Mouse (Mus musculus): ENCODE data around the gene Zbed4. TPM values are rescaled to one million over a fixed set of nuclear protein-coding genes. Genes with fewer than 3 reads are reported as not detected.
"Not testable (repeated sequence)": the region's sequence is repeated elsewhere in the genome, so short reads cannot be mapped to it uniquely, and the experiment has no call there.

The Zbed4 gene
- polyA plus RNA-seq, 1 experiment from 2014 or later, result 18.9 TPM

DNA sequence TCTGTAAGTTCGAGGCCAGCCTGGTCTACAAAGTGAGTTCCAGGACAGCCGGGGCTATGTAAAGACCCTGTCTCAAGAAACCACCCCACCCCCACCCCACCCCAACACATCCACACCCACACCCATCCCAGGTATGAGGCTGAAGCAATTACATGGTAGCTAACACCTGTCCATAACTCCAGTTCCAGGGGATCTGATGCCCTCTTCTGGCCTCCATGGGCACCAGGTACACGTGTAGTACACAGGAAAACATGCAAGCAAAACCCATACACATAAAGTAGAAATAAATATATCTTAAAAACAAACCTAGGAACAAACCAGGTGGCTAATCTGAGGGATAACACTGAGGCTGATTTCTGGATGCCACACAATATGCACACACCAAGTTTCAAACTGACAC, 61.8 kb downstream of the Zbed4 start:
- H3K9me3 ChIP-seq (replicated peaks), result no peaks in the 10 kb centered on the region
- no peak for ATAC-seq (ENCODE audit: insufficient number of reproducible peaks, low FRiP score)
- peaks cover 68% of the 10 kb centered on the region for H3K36me3 ChIP-seq
- H3K27me3 ChIP-seq (replicated peaks), result no peaks in the 10 kb centered on the region
- H3K4me1 ChIP-seq (replicated peaks), result peaks cover under 1% of the 10 kb centered on the region; the same call in 1 of the 2 replicates
- H3K27ac ChIP-seq (ENCODE audit: poor library complexity, severe bottlenecking), result no peak overlapping the region
- H3K9ac ChIP-seq, result no peak overlapping the region
- no peak overlapping the region for H3K4me2 ChIP-seq
- no peak overlapping the region for H3K4me3 ChIP-seq
- 87% methylated on average over 3 of the region's 3 CpGs for WGBS

DNA sequence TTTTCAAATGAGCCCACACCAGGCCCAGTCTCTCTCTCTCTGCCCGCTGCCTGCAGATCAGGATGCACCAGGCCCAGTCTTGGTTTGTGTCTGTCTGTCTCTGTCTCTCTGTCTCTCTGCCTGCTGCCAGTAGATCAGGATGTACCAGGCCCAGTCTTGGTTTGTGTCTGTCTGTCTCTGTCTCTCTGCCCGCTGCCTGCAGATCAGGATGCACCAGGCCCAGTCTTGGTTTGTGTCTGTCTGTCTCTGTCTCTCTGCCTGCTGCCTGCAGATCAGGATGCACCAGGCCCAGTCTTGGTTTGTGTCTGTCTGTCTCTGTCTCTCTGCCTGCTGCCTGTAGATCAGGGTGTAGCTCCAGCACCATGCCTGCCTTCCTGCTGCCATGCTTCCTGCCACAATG, 62.4 kb downstream of the Zbed4 start:
- H3K27me3 ChIP-seq (replicated peaks); H3K4me2 ChIP-seq; H3K9ac ChIP-seq; H3K9me3 ChIP-seq (replicated peaks); ATAC-seq (ENCODE audit: insufficient number of reproducible peaks, low FRiP score); H3K27ac ChIP-seq (ENCODE audit: poor library complexity, severe bottlenecking); H3K4me1 ChIP-seq (replicated peaks); H3K4me3 ChIP-seq: not testable (repeated sequence)
- WGBS, result 100% methylated on average over 2 of the region's 2 CpGs
- H3K36me3 ChIP-seq, result peaks cover 64% of the 10 kb centered on the region

DNA sequence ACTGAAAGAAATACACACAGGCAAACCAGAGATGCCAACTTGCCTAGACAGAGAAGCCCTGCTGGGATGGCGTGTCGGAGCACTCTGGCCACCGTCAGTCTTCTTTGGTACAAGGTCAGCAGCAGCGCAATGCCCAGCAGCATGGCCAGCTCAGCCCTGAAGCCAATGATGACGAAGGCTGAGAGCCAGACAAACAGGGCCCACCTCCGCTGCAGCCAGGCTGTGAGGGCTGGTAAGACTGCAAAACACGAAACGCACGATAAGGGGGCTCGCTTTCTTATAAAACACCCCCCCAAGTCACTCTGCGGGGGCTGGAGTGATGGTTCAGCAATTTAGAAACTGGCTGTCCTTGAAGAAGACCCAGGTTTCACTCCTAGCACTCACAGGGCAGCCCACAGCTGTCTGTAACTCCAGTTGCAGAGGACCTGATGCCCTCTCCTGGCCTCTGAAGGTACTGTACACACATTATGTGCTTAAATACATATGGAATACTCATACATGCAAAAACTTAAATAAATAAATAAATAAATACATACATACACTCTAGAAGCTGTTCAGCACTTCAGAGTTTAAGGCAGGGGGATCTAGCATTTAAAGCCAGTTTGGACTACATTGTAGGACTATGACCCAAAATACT, 63.1 kb downstream of the Zbed4 start:
- Histone ChIP-seq H3K9me3 (replicated peaks) (no peaks in the 10 kb centered on the region), H3K9ac (no peak overlapping the region), H3K4me3 (no peak overlapping the region), H3K4me1 (replicated peaks) (peaks cover 5% of the 10 kb centered on the region; the same call in 1 of the 2 replicates), H3K36me3 (peaks cover 57% of the 10 kb centered on the region), H3K27me3 (replicated peaks) (no peaks in the 10 kb centered on the region), H3K27ac (ENCODE audit: poor library complexity, severe bottlenecking) (no peak overlapping the region), H3K4me2 (no peak overlapping the region)
- no peak for ATAC-seq (ENCODE audit: insufficient number of reproducible peaks, low FRiP score)
- 93% methylated on average over 11 of the region's 11 CpGs for WGBS

DNA sequence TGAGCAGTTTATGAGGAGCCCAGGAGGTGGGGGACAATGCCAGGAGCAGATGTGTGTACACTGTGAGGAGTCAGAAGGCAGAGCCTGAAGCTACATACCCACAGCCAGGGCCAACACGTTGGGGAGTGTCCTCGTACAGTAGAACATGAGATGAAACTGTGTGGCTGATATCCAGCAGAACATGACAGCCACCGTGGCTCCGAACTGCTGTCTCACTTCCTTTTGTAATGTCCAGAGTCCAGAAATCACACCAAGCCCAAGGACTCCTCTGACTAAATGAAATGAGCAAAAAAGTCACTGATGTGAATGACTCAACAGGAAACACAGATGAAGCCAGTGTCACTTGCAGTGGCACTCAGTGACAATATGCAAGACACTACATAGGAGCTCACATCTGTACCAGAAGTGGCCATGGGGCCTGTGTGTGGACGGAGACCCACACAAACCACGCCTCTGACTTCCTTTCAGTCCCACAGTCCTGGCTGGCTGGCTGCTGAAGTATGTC, 63.8 kb downstream of the Zbed4 start:
- Histone ChIP-seq H3K27ac (ENCODE audit: poor library complexity, severe bottlenecking) (no peak overlapping the region), H3K4me1 (replicated peaks) (peaks cover 9% of the 10 kb centered on the region), H3K4me3 (no peak overlapping the region), H3K9ac (no peak overlapping the region), H3K27me3 (replicated peaks) (no peaks in the 10 kb centered on the region), H3K9me3 (replicated peaks) (no peaks in the 10 kb centered on the region), H3K36me3 (peaks cover 56% of the 10 kb centered on the region), H3K4me2 (no peak overlapping the region)
- ATAC-seq (ENCODE audit: insufficient number of reproducible peaks, low FRiP score), result no peak
- WGBS, result 85% methylated on average over 6 of the region's 6 CpGs

GRCm38 (mm10) chr15:88819026-88819905, 67.8 kb downstream of the Zbed4 start, which contains the start of the genes Alg12 and Creld2:
Alg12 (minus strand) TSS chr15:88819318.
Creld2 (plus strand) TSS chr15:88819646.
- peaks cover 54% of the 10 kb centered on the region for H3K36me3 ChIP-seq
- WGBS, result under 1% methylated on average over 88 of the region's 88 CpGs
- ATAC-seq (ENCODE audit: insufficient number of reproducible peaks, low FRiP score), result peak; percentile 99
- H3K4me1 ChIP-seq (replicated peaks), result peaks cover 21% of the 10 kb centered on the region
- H3K9me3 ChIP-seq (replicated peaks), result no peaks in the 10 kb centered on the region
- H3K4me2 ChIP-seq, result peak within 1 kb of the TSS; percentile 95
- H3K27ac ChIP-seq (ENCODE audit: poor library complexity, severe bottlenecking), result peak within 1 kb of the TSS; percentile 46
- peak within 1 kb of the TSS; percentile 97 for H3K4me3 ChIP-seq
- peak within 1 kb of the TSS; percentile 92 for H3K9ac ChIP-seq
- no peaks in the 10 kb centered on the region for H3K27me3 ChIP-seq (replicated peaks)

- WGBS, result 1% methylated on average over 23 of the region's 23 CpGs
- H3K4me1 ChIP-seq (replicated peaks), result peaks cover 21% of the 10 kb centered on the region
- H3K4me2 ChIP-seq, result peak overlapping the region; percentile 95
- peaks cover 54% of the 10 kb centered on the region for H3K36me3 ChIP-seq
- no peak for ATAC-seq (ENCODE audit: insufficient number of reproducible peaks, low FRiP score)
- no peaks in the 10 kb centered on the region for H3K27me3 ChIP-seq (replicated peaks)
- H3K9ac ChIP-seq, result peak overlapping the region; percentile 92
- no peaks in the 10 kb centered on the region for H3K9me3 ChIP-seq (replicated peaks)
- H3K4me3 ChIP-seq, result peak overlapping the region; percentile 97
- H3K27ac ChIP-seq (ENCODE audit: poor library complexity, severe bottlenecking), result no peak overlapping the region
These were observed 68.4 kb downstream of the Zbed4 start for GRCm38 (mm10) chr15:88819906-88820303.

DNA sequence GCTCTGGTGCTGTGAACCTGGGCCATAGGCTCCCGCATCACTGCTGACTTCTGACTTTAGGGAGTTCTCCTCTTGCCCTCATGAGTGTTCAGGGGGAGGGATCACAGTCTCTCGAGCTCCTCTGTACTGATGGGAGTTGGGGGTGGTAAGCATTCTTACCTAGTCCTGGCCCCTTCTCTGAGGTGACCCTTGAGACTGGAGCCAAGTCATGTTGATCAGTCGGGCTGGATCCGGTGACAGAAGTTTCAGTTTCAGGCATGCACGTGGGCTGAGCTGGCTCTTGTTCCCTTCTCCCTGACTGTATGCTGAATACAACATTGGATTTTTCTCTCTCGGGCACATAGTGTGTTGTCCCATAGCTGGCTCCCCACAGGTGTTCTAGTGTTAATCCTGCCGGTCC, 69.9 kb downstream of the Zbed4 start:
- peaks cover 21% of the 10 kb centered on the region for H3K4me1 ChIP-seq (replicated peaks)
- H3K36me3 ChIP-seq, result peaks cover 54% of the 10 kb centered on the region
- no peak overlapping the region for H3K4me2 ChIP-seq
- H3K27me3 ChIP-seq (replicated peaks), result no peaks in the 10 kb centered on the region
- no peak for ATAC-seq (ENCODE audit: insufficient number of reproducible peaks, low FRiP score)
- H3K9me3 ChIP-seq (replicated peaks), result no peaks in the 10 kb centered on the region
- no peak overlapping the region for H3K27ac ChIP-seq (ENCODE audit: poor library complexity, severe bottlenecking)
- no peak overlapping the region for H3K9ac ChIP-seq
- no peak overlapping the region for H3K4me3 ChIP-seq
- WGBS, result 84% methylated on average over 7 of the region's 7 CpGs

DNA sequence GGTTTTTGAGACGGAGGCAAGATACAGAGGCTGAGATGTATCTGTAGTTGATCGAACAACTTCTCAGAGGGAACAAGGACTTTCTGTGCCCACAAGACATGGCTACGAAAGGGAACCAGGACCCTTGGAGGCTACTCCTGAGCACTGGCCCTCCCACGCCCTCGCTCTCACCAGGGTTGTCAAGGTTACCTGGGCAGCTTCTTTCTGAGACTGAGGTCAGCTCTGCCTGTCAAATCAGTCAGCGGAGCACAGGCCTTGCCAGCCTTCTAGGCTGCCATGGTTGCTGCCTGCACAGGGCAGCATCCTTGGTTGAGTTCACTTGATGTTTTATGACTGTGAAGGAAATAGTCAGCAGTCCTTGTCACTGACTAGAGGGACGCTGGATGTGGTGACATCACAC, 71.1 kb downstream of the Zbed4 start:
- Histone ChIP-seq H3K36me3 (peaks cover 48% of the 10 kb centered on the region), H3K9ac (no peak overlapping the region)

DNA sequence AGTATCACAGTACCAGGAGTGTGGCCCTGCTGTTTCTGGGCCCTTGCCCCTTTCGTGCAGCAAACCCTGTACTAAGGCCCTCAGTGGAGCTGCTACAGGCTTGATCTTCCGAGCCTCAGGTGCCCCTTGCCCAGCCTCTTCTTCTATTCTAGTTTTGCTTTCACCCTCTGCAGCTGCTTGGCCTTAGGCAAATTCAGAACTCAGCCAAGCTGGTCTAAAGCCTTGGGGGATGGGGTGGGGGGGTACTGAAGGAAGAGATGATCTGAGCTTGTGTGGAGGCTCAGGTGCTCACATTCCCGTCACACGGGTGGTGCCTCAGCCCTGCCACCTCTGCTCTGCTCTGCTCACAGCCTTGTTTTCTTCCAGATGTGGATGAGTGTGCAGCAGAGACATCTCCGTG, 71.9 kb downstream of the Zbed4 start:
- H3K4me1 ChIP-seq (replicated peaks), result peaks cover 19% of the 10 kb centered on the region
- peaks cover 48% of the 10 kb centered on the region for H3K36me3 ChIP-seq
- H3K9ac ChIP-seq, result no peak overlapping the region
- 87% methylated on average over 5 of the region's 5 CpGs for WGBS
- no peak overlapping the region for H3K4me3 ChIP-seq
- H3K4me2 ChIP-seq, result no peak overlapping the region
- no peak overlapping the region for H3K27ac ChIP-seq (ENCODE audit: poor library complexity, severe bottlenecking)
- H3K27me3 ChIP-seq (replicated peaks), result no peaks in the 10 kb centered on the region
- H3K9me3 ChIP-seq (replicated peaks), result no peaks in the 10 kb centered on the region
- no peak for ATAC-seq (ENCODE audit: insufficient number of reproducible peaks, low FRiP score)

More for the DNA sequence above, 71.1 kb downstream of the Zbed4 start:
- H3K4me3 ChIP-seq, result no peak overlapping the region
- ATAC-seq (ENCODE audit: insufficient number of reproducible peaks, low FRiP score), result no peak
- H3K4me1 ChIP-seq (replicated peaks), result peaks cover 21% of the 10 kb centered on the region
- H3K27me3 ChIP-seq (replicated peaks), result no peaks in the 10 kb centered on the region
- no peak overlapping the region for H3K4me2 ChIP-seq
- H3K9me3 ChIP-seq (replicated peaks), result no peaks in the 10 kb centered on the region
- H3K27ac ChIP-seq (ENCODE audit: poor library complexity, severe bottlenecking), result no peak overlapping the region
- 90% methylated on average over 7 of the region's 7 CpGs for WGBS

DNA sequence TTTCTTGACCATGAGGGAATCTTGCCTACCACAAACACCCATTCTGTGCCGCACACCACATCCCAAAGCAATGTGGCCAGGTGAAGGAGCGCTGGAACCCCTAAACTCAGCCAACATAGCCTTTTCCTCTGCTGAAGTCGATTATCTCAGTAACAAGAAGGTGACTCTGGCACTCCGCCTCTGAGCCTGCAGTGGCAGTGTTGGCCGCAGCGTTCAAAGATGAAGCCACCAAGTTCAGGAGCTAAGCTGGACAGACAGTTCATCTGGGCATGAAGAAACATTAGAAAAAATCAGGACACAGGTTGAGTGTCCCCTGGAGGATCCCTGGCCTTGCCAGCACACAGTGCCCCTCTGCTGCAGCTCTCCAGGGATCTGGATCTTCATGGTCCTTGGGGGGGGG, 76.0 kb downstream of the Zbed4 start:
- WGBS, result 83% methylated on average over 6 of the region's 6 CpGs
- peaks cover 36% of the 10 kb centered on the region for H3K4me1 ChIP-seq (replicated peaks)
- no peaks in the 10 kb centered on the region for H3K27me3 ChIP-seq (replicated peaks)
- ATAC-seq (ENCODE audit: insufficient number of reproducible peaks, low FRiP score), result no peak
- no peaks in the 10 kb centered on the region for H3K9me3 ChIP-seq (replicated peaks)
- peaks cover 38% of the 10 kb centered on the region for H3K36me3 ChIP-seq
- no peak overlapping the region for H3K4me2 ChIP-seq
- no peak overlapping the region for H3K9ac ChIP-seq
- H3K4me3 ChIP-seq, result no peak overlapping the region
- no peak overlapping the region for H3K27ac ChIP-seq (ENCODE audit: poor library complexity, severe bottlenecking)
